Mouse (Mus musculus): ENCODE data around the gene Fam186b. TPM values are rescaled to one million over a fixed set of nuclear protein-coding genes. Genes with fewer than 3 reads are reported as not detected.

Fam186b gene
- polyA plus RNA-seq, 1 experiment from 2014 or later = not detected

DNA sequence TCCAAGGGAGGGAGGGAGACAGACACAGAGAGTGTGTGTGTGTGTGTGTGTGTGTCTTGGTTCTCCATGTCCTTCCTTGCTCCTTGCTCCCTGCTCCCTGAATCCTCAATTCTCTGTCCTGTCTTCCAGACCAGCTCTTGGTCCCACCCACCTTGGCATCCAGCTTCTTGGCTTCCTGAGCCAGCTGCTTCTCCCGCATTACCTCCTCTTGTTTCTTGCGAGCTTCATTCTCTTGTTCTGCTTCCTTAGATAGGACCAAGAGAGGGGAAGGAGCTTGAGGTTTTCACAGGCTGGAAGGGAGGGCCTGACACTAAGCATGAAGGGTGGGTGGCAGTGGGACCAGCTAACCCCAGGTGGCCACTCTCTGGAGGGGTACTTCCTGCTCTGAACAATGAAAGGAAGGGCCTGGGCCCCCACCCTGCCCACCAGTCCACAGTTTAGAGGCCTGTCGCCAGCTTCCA lies 23.8 kb upstream of the Fam186b start:
- no peaks in the 10 kb centered on the region for H3K9me3 ChIP-seq (ENCODE audit: control insufficient read depth, low read length)
- H3K36me3 ChIP-seq (ENCODE audit: control insufficient read depth, insufficient read depth, low read length) = peaks cover 98% of the 10 kb centered on the region
- 53% methylated on average over 3 of the region's 3 CpGs for WGBS
- H3K4me1 ChIP-seq (ENCODE audit: control insufficient read depth in 2 of 2, insufficient read depth in 2 of 2, low read length in 2 of 2) = peaks cover 0 to 11% of the 10 kb centered on the region in 2 experiments; a peak in 3 of 4 replicates
- no peaks in the 10 kb centered on the region for H3K27me3 ChIP-seq (ENCODE audit: control insufficient read depth, insufficient read depth, low read length)
- no peak overlapping the region for H3K4me3 ChIP-seq (ENCODE audit: control insufficient read depth in 1 of 2, insufficient read depth in 1 of 2, low read depth in 1 of 2, low read length in 2 of 2)
- no peak overlapping the region for H3K4me2 ChIP-seq (ENCODE audit: low read length)
- no peak overlapping the region for H3K9ac ChIP-seq (ENCODE audit: low read length)
- peak; percentile 27; the same call in 1 of the 2 replicates for ATAC-seq (ENCODE audit: insufficient number of reproducible peaks, insufficient read depth, low FRiP score, low read depth)
- H3K27ac ChIP-seq (replicated peaks in 1 of 2; ENCODE audit: control insufficient read depth in 1 of 2, insufficient read depth in 1 of 2, low read depth in 2 of 2, low read length in 2 of 2) = peak overlapping the region; percentile 58 to 83; a peak in 3 of 4 replicates

DNA sequence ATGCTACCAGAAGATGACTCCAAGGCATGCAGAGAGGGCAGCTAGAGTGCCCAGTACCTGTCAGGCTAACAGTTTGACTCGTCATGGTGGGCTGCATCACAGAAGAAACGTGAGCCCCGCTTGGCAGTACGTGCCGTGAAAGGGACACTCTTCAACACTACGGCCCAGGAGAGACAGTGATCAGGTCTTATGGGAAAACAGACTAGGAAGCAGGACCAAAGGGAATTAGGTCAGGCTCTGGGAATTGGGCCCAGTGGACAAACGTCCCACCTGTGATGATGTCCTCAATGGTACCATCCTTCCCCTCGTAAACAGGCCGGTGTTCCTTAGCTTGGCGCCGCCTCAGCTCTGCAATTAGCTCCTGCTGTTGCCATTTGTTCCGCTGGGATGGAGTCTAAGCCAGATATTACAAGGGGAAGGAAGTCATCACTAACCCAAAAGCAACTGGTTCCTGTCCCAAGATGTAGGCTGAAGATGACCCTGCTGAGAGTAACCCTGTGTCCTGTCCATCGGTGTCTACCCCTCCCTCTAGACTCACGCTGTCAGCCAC lies 23.2 kb upstream of the Fam186b start:
- no peaks in the 10 kb centered on the region for H3K27me3 ChIP-seq (ENCODE audit: control insufficient read depth, insufficient read depth, low read length)
- H3K9ac ChIP-seq (ENCODE audit: low read length) = no peak overlapping the region
- no peak overlapping the region for H3K4me2 ChIP-seq (ENCODE audit: low read length)
- no peak overlapping the region for H3K4me3 ChIP-seq (ENCODE audit: control insufficient read depth in 1 of 2, insufficient read depth in 1 of 2, low read depth in 1 of 2, low read length in 2 of 2)
- no peaks in the 10 kb centered on the region for H3K9me3 ChIP-seq (ENCODE audit: control insufficient read depth, low read length)
- peaks cover 98% of the 10 kb centered on the region for H3K36me3 ChIP-seq (ENCODE audit: control insufficient read depth, insufficient read depth, low read length)
- 79% methylated on average over 14 of the region's 14 CpGs for WGBS
- ATAC-seq (ENCODE audit: insufficient number of reproducible peaks, insufficient read depth, low FRiP score, low read depth) = no peak
- H3K27ac ChIP-seq (replicated peaks in 1 of 2; ENCODE audit: control insufficient read depth in 1 of 2, insufficient read depth in 1 of 2, low read depth in 2 of 2, low read length in 2 of 2) = peak overlapping the region; percentile 58 to 83; a peak in 3 of 4 replicates
- peaks cover 0 to 11% of the 10 kb centered on the region in 2 experiments; a peak in 3 of 4 replicates for H3K4me1 ChIP-seq (ENCODE audit: control insufficient read depth in 2 of 2, insufficient read depth in 2 of 2, low read length in 2 of 2)

DNA sequence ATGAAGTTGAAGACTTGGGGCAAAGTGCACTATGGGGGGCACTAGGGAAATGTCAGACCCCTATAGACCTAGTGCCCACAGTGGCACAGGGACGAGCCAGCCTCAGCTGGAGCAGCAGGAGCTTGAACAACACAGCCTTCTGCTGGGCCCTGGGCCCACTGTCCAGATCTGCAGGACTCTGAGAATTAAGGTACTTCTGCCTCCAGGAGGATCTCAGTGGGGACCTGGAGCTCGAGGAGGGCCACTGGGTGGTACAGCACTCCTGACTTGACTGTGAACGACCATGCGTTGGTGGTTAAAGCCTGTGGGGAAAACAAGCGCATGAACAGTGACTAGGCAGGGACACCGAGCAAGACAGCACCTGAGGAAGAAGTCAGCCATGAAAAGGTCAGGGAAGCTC lies 22.4 kb upstream of the Fam186b start:
- Histone ChIP-seq H3K4me1 (ENCODE audit: control insufficient read depth in 2 of 2, insufficient read depth in 2 of 2, low read length in 2 of 2) (peaks cover 0 to 11% of the 10 kb centered on the region in 2 experiments; a peak in 3 of 4 replicates), H3K9me3 (ENCODE audit: control insufficient read depth, low read length) (no peaks in the 10 kb centered on the region), H3K4me3 (ENCODE audit: control insufficient read depth in 1 of 2, insufficient read depth in 1 of 2, low read depth in 1 of 2, low read length in 2 of 2) (no peak overlapping the region), H3K36me3 (ENCODE audit: control insufficient read depth, insufficient read depth, low read length) (peaks cover 96% of the 10 kb centered on the region), H3K4me2 (ENCODE audit: low read length) (no peak overlapping the region), H3K27ac (replicated peaks in 1 of 2; ENCODE audit: control insufficient read depth in 1 of 2, insufficient read depth in 1 of 2, low read depth in 2 of 2, low read length in 2 of 2) (peak overlapping the region; percentile 48 to 83), H3K27me3 (ENCODE audit: control insufficient read depth, insufficient read depth, low read length) (no peaks in the 10 kb centered on the region), H3K9ac (ENCODE audit: low read length) (0 out of 2 replicates have a peak overlapping the region, but pooled peaks have one; percentile 12)
- 83% methylated on average over 6 of the region's 6 CpGs for WGBS
- ATAC-seq (ENCODE audit: insufficient number of reproducible peaks, insufficient read depth, low FRiP score, low read depth) = no peak

DNA sequence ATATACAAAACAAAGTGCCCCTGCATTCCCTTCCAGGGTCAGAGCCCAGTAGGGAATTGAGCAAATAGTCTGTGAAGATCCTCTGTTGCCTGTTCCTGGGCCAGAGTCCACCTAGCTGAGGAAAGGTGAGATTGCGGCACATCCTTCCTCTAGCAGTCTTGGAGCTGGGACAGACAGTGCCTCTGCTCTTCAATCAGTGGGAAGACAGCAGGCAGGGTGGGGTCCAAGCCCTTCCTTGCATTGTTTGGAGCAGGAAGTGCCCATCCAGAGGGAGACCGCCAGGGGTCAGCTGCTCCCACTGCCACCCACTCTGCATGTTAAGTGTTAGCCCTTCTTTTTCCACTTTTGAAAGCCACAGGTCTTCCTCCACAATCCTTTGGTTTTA lies 21.6 kb upstream of the Fam186b start:
- peaks cover 0 to 11% of the 10 kb centered on the region in 2 experiments; a peak in 3 of 4 replicates for H3K4me1 ChIP-seq (ENCODE audit: control insufficient read depth in 2 of 2, insufficient read depth in 2 of 2, low read length in 2 of 2)
- H3K36me3 ChIP-seq (ENCODE audit: control insufficient read depth, insufficient read depth, low read length) = peaks cover 95% of the 10 kb centered on the region
- H3K27ac ChIP-seq (replicated peaks in 1 of 2; ENCODE audit: control insufficient read depth in 1 of 2, insufficient read depth in 1 of 2, low read depth in 2 of 2, low read length in 2 of 2) = peak overlapping the region; percentile 51 to 83
- H3K4me2 ChIP-seq (ENCODE audit: low read length) = no peak overlapping the region
- H3K4me3 ChIP-seq (ENCODE audit: control insufficient read depth in 1 of 2, insufficient read depth in 1 of 2, low read depth in 1 of 2, low read length in 2 of 2) = no peak overlapping the region
- no peaks in the 10 kb centered on the region for H3K9me3 ChIP-seq (ENCODE audit: control insufficient read depth, low read length)
- H3K9ac ChIP-seq (ENCODE audit: low read length) = no peak overlapping the region
- 0 out of 2 replicates have a peak, but pooled peaks have one; percentile 22 for ATAC-seq (ENCODE audit: insufficient number of reproducible peaks, insufficient read depth, low FRiP score, low read depth)
- 66% methylated on average over 2 of the region's 2 CpGs for WGBS
- H3K27me3 ChIP-seq (ENCODE audit: control insufficient read depth, insufficient read depth, low read length) = no peaks in the 10 kb centered on the region

DNA sequence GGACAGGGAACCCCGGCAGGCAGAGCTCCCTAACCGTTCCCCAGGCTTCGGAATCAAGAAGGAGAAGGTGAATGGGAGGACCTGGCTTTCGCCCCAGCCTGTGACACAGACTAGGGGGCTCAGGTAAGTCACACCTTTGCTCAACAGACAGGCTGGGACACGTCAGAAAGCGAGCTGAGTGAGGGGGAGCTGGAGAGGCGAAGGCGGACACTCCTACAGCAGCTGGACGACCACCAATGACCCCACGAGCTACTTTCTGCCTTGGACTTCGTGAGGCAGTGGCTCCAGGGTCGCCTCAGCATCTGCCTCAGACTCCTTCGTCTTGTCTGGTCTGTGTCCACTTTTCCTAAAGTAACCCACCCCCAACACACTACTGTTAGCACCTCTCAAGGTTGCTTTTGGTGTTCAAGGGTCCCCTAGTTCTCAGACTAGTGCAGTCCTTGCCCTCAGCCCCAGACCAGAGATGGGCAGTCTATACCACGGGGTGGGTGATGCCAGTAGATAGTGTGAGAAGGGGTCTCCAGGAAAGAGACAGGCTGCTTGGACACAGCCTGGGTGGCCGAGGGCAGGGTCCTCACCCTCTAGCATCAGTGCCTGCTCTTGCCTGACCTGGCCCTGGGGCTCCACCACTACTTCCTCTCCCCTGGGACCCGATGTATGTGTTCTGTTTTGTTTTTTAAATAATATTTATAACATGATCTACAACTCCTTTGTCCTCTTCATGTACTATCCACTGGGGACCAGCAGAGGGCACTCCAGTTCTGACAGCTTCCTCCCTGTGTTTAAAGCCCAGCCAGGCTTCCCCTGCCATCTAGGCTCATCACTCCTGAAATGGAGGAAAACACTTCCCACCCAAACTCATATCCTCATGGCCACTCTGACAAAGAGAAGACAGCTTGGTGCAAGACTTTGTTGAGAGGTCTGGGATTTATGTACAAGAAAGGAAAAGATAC lies 20.9 kb upstream of the Fam186b start:
- Histone ChIP-seq H3K4me1 (ENCODE audit: control insufficient read depth in 2 of 2, insufficient read depth in 2 of 2, low read length in 2 of 2) (peaks cover 0 to 11% of the 10 kb centered on the region in 2 experiments; a peak in 3 of 4 replicates), H3K9ac (ENCODE audit: low read length) (no peak overlapping the region; the same call in 1 of the 2 replicates), H3K4me2 (ENCODE audit: low read length) (no peak overlapping the region), H3K36me3 (ENCODE audit: control insufficient read depth, insufficient read depth, low read length) (peaks cover 95% of the 10 kb centered on the region), H3K4me3 (ENCODE audit: control insufficient read depth in 1 of 2, insufficient read depth in 1 of 2, low read depth in 1 of 2, low read length in 2 of 2) (no peak overlapping the region), H3K27me3 (ENCODE audit: control insufficient read depth, insufficient read depth, low read length) (no peaks in the 10 kb centered on the region), H3K27ac (replicated peaks in 1 of 2; ENCODE audit: control insufficient read depth in 1 of 2, insufficient read depth in 1 of 2, low read depth in 2 of 2, low read length in 2 of 2) (peak overlapping the region; percentile 51 to 83), H3K9me3 (ENCODE audit: control insufficient read depth, low read length) (no peaks in the 10 kb centered on the region)
- 81% methylated on average over 16 of the region's 16 CpGs for WGBS
- no peak for ATAC-seq (ENCODE audit: insufficient number of reproducible peaks, insufficient read depth, low FRiP score, low read depth)

DNA sequence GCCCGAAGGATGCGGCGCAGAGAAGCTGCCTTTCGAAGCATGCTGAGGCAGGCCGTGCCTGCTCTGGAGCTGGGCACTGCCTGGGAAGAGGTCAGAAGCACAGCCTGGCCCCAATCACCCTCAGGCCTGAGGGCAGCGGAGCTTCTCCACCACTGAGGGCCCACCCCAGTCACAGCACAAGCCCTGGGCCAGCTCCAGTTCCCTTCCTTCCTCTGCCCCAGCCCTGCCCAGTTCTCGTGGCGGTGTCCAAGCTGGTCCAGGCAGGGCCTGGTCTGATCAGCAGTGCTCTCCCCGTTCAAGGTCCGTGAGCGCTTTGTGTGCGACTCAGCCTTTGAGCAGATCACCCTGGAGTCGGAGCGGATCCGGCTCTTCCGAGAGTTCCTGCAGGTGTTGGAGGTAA lies 19.2 kb upstream of the Fam186b start:
- H3K27ac ChIP-seq (replicated peaks in 1 of 2; ENCODE audit: control insufficient read depth in 1 of 2, insufficient read depth in 1 of 2, low read depth in 2 of 2, low read length in 2 of 2) = 0 out of 4 replicates have a peak overlapping the region, but pooled peaks of 1 of the 2 experiments have one; percentile 21
- ATAC-seq (ENCODE audit: insufficient number of reproducible peaks, insufficient read depth, low FRiP score, low read depth) = no peak
- H3K36me3 ChIP-seq (ENCODE audit: control insufficient read depth, insufficient read depth, low read length) = peaks cover 93% of the 10 kb centered on the region
- H3K4me1 ChIP-seq (ENCODE audit: control insufficient read depth in 2 of 2, insufficient read depth in 2 of 2, low read length in 2 of 2) = peaks cover 0 to 5% of the 10 kb centered on the region in 2 experiments; a peak in 2 of 4 replicates
- H3K27me3 ChIP-seq (ENCODE audit: control insufficient read depth, insufficient read depth, low read length) = no peaks in the 10 kb centered on the region
- H3K4me2 ChIP-seq (ENCODE audit: low read length) = no peak overlapping the region
- H3K9me3 ChIP-seq (ENCODE audit: control insufficient read depth, low read length) = no peaks in the 10 kb centered on the region
- WGBS = 91% methylated on average over 16 of the region's 16 CpGs
- H3K9ac ChIP-seq (ENCODE audit: low read length) = no peak overlapping the region
- no peak overlapping the region for H3K4me3 ChIP-seq (ENCODE audit: control insufficient read depth in 1 of 2, insufficient read depth in 1 of 2, low read depth in 1 of 2, low read length in 2 of 2)

DNA sequence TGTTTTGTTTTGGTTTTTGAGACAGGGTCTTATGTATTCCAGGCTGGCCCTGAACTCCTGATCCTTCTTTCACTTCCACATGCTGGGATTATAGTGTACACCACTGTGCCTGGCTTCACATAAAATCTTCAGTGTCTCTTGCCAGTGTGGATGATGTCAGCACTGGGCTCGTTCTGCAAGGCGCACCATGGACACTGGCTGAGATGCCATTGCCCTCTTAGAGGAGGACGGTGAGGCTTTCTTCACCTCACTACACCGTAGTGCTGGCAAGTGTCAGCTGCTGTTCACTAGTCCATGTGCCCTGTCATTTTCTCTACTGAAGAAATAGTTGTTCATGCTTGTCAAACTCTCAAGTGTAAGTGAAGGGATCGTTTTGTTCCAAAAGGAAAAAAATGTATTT lies 14.9 kb upstream of the Fam186b start:
- no peak overlapping the region for H3K4me3 ChIP-seq (ENCODE audit: control insufficient read depth in 1 of 2, insufficient read depth in 1 of 2, low read depth in 1 of 2, low read length in 2 of 2)
- H3K9ac ChIP-seq (ENCODE audit: low read length) = no peak overlapping the region
- no peaks in the 10 kb centered on the region for H3K4me1 ChIP-seq (ENCODE audit: control insufficient read depth in 2 of 2, insufficient read depth in 2 of 2, low read length in 2 of 2)
- H3K27ac ChIP-seq (replicated peaks in 1 of 2; ENCODE audit: control insufficient read depth in 1 of 2, insufficient read depth in 1 of 2, low read depth in 2 of 2, low read length in 2 of 2) = no peak overlapping the region
- ATAC-seq (ENCODE audit: insufficient number of reproducible peaks, insufficient read depth, low FRiP score, low read depth) = no peak
- WGBS = 85% methylated on average over 5 of the region's 5 CpGs
- no peak overlapping the region for H3K4me2 ChIP-seq (ENCODE audit: low read length)
- H3K9me3 ChIP-seq (ENCODE audit: control insufficient read depth, low read length) = no peaks in the 10 kb centered on the region
- peaks cover 95% of the 10 kb centered on the region for H3K36me3 ChIP-seq (ENCODE audit: control insufficient read depth, insufficient read depth, low read length)
- no peaks in the 10 kb centered on the region for H3K27me3 ChIP-seq (ENCODE audit: control insufficient read depth, insufficient read depth, low read length)

Data from heart, embryonic 14.5 days (tissue).